In the genomic region with DNA sequence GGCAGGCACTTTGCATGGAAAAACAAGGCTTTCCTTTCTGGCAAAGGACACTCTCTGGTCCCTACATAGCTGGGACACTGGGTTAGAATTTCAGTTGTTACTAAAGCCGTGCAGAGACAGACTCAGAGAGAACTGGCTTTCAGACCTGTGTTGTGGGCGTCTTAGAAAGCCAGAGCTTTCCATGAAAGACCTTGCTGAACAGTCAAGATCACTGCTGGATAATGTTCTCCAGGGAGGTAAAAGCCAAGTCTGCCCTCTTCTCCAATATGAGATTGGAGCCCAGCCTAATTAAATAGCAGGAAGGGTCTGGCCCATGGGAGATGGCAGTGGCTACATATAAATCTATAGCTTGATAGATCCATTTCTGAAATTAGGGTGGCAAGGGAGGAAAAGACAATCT, we compare ENCODE assay signal across 13 mouse cellular contexts. TPM values are rescaled to one million over a fixed set of nuclear protein-coding genes. Genes with fewer than 3 reads are reported as not detected.
A peak's percentile ranks its signal among the peaks of the same experiment; 100 is the strongest.
DNase-seq lines count a peak whose midpoint lies in the region; ATAC-seq and TF ChIP-seq lines count a peak whose summit lies in the region.
"Had no signal": no experiment of that assay in that cellular context is flagged by ENCODE, and none has a peak within 500 bp of the region (broad histone marks: within the 10 kb centered on the region; RNA-seq: fewer than 3 reads in every experiment).

No protein-coding gene starts in this region.

- peaks cover 4 to 8% of the 10 kb centered on the region in 2 experiments for H3K4me1 ChIP-seq in ES-E14 (ENCODE audit: control insufficient read depth in 2 of 2, insufficient read depth in 2 of 2, low read length in 2 of 2, poor library complexity in 1 of 2)
- H3K4me1 ChIP-seq in forebrain, embryonic 10.5 days, result peaks cover 51% of the 10 kb centered on the region
- peaks cover 29% of the 10 kb centered on the region for H3K4me1 ChIP-seq in hindbrain, embryonic 13.5 days (replicated peaks)
- H3K4me1 ChIP-seq in midbrain, embryonic 16.5 days (ENCODE audit: control insufficient read depth, insufficient read depth, low read length), result peaks cover 13% of the 10 kb centered on the region

- H3K36me3 ChIP-seq in ES-E14 (ENCODE audit: control insufficient read depth, insufficient read depth, low read length, poor library complexity, severe bottlenecking), result peaks cover 8% of the 10 kb centered on the region; the same call in 1 of the 2 replicates
- no peaks in the 10 kb centered on the region for H3K36me3 ChIP-seq in forebrain, embryonic 10.5 days (replicated peaks)
- peaks cover 36% of the 10 kb centered on the region for H3K36me3 ChIP-seq in hindbrain, embryonic 13.5 days
- H3K36me3 ChIP-seq in midbrain, embryonic 16.5 days (ENCODE audit: control insufficient read depth, insufficient read depth, low read length), result peaks cover 20% of the 10 kb centered on the region
- H3K36me3 ChIP-seq: heart, embryonic 13.5 days had no signal

- H3K9ac ChIP-seq in ES-E14 (ENCODE audit: insufficient read depth, low read depth, low read length, poor library complexity, severe bottlenecking), result no peak overlapping the region
- H3K9ac ChIP-seq in hindbrain, embryonic 13.5 days, result peak overlapping the region; percentile 89
- H3K9ac ChIP-seq in midbrain, embryonic 16.5 days (ENCODE audit: low read depth, low read length), result peak overlapping the region; percentile 75
- H3K9ac ChIP-seq: heart, embryonic 13.5 days; lung, embryonic 14.5 days had no signal

- peaks cover 52% of the 10 kb centered on the region for H3K27me3 ChIP-seq in forebrain, embryonic 10.5 days (ENCODE audit: poor library complexity, severe bottlenecking)
- peaks cover 20% of the 10 kb centered on the region for H3K27me3 ChIP-seq in hindbrain, embryonic 13.5 days
- H3K27me3 ChIP-seq in midbrain, embryonic 16.5 days (ENCODE audit: control insufficient read depth, insufficient read depth, low read depth, low read length), result no peaks in the 10 kb centered on the region

- 31% methylated on average over 2 of the region's 2 CpGs for WGBS in forebrain, embryonic 10.5 days
- WGBS in hindbrain, embryonic 13.5 days, result 8% methylated on average over 2 of the region's 2 CpGs
- 13% methylated on average over 2 of the region's 2 CpGs for WGBS in midbrain, embryonic 16.5 days

- no peaks in the 10 kb centered on the region for H3K9me3 ChIP-seq in ES-E14 (ENCODE audit: control insufficient read depth, insufficient read depth, low read depth, low read length)
- no peaks in the 10 kb centered on the region for H3K9me3 ChIP-seq in forebrain, embryonic 10.5 days
- H3K9me3 ChIP-seq in hindbrain, embryonic 13.5 days, result no peaks in the 10 kb centered on the region
- no peaks in the 10 kb centered on the region for H3K9me3 ChIP-seq in midbrain, embryonic 16.5 days (replicated peaks; ENCODE audit: control insufficient read depth, low read length, poor library complexity, severe bottlenecking)
- H3K9me3 ChIP-seq: heart, embryonic 13.5 days had no signal

- peak overlapping the region; percentile 82 for H3K4me2 ChIP-seq in hindbrain, embryonic 13.5 days
- peak overlapping the region; percentile 82 for H3K4me2 ChIP-seq in midbrain, embryonic 16.5 days (ENCODE audit: low read length)
- H3K4me2 ChIP-seq: heart, embryonic 13.5 days; lung, embryonic 14.5 days had no signal

- H3K4me3 ChIP-seq in ES-E14 (ENCODE audit: insufficient read depth in 1 of 2, low read depth in 1 of 2, low read length in 2 of 2, poor library complexity in 1 of 2, severe bottlenecking in 1 of 2), result peak overlapping the region in 1 of 2 experiments; percentile 31; a peak in 2 of 4 replicates
- peak overlapping the region; percentile 57; the same call in 1 of the 2 replicates for H3K4me3 ChIP-seq in forebrain, embryonic 10.5 days
- peak overlapping the region; percentile 91 for H3K4me3 ChIP-seq in hindbrain, embryonic 13.5 days
- peak overlapping the region; percentile 45 for H3K4me3 ChIP-seq in midbrain, embryonic 16.5 days (ENCODE audit: low read depth, low read length)
- H3K4me3 ChIP-seq: heart, embryonic 13.5 days had no signal

- in situ Hi-C loops in ES-E14 (cut with MboI; ENCODE audit: low sequenced_read_pairs in 2 of 2, unreplicated experiment in 2 of 2), result no loop called here

- H3K27ac ChIP-seq in ES-E14 (ENCODE audit: insufficient read depth, low read depth, low read length, poor library complexity, severe bottlenecking), result peak overlapping the region; percentile 84; the same call in 1 of the 2 replicates
- H3K27ac ChIP-seq in forebrain, embryonic 10.5 days, result no peak overlapping the region; the same call in 1 of the 2 replicates
- H3K27ac ChIP-seq in hindbrain, embryonic 13.5 days, result peak overlapping the region; percentile 94
- H3K27ac ChIP-seq in midbrain, embryonic 16.5 days (ENCODE audit: low read length), result peak overlapping the region; percentile 86
- H3K27ac ChIP-seq: heart, embryonic 13.5 days had no signal

- ATAC-seq in hindbrain, embryonic 13.5 days (ENCODE audit: low FRiP score), result no peak
- no peak for ATAC-seq in midbrain, embryonic 16.5 days
- no peak for ATAC-seq in megakaryocyte progenitor cell, adult 5-6 weeks (replicated peaks; ENCODE audit: poor library complexity)

- DNase-seq in ES-E14 (ENCODE audit: low read depth, low spot score), result no peak
- no peak for DNase-seq in forebrain, embryonic 10.5 days (ENCODE audit: extremely low spot score, low spot score)
- no peak for DNase-seq in urinary bladder, adult 2 months (ENCODE audit: low spot score)
- no peak for DNase-seq in frontal cortex, postnatal 36 days (ENCODE audit: low spot score in 2 of 2)
- DNase-seq: adrenal gland, adult 2 months; gastrocnemius, postnatal 25 days; kidney, postnatal 25 days; lung, embryonic 14.5 days; thymus, adult 2 months had no signal

TF ChIP-seq in ES-E14, 5 proteins besides CTCF, POLR2A, EP300 and RAD21:
- no peak for TF ChIP-seq MAFK (IDR thresholded peaks at IDR 0.05; ENCODE audit: insufficient read depth, low read depth, low read length)
- no peak for TF ChIP-seq ZNF384 (IDR thresholded peaks at IDR 0.05; ENCODE audit: low read depth, low read length)
- no peak for TF ChIP-seq HCFC1 (IDR thresholded peaks at IDR 0.05; ENCODE audit: borderline replicate concordance, insufficient read depth, low read length)
- TF ChIP-seq ZC3H11A (IDR thresholded peaks at IDR 0.05; ENCODE audit: borderline replicate concordance, low read depth, low read length), result no peak

RNA-seq across cellular contexts. Expression of gene Nt5c2, which starts 3.4 kb away (rescaled TPM):
- 26.9 and 27.0 TPM in 2 replicates for total RNA-seq in ES-E14 (2012; rRNA removed)
- 70.5 and 71.1 TPM in 2 replicates for polyA plus RNA-seq in forebrain, embryonic 10.5 days (2016; fragmentation: Nextera tagmentation; extraction: Ambion mirVana)
- 93.2 and 98.1 TPM in 2 replicates for polyA plus RNA-seq in hindbrain, embryonic 13.5 days (2015; fragmentation: Nextera tagmentation; extraction: Ambion mirVana)
- 85.7 and 93.4 TPM in 2 replicates for polyA plus RNA-seq in midbrain, embryonic 16.5 days (2015; fragmentation: Nextera tagmentation; extraction: Ambion mirVana)
- polyA plus RNA-seq in urinary bladder, adult 2 months (2012; rRNA removed), result 34.1 and 36.3 TPM in 2 replicates
- 52.5 and 59.4 TPM in 2 replicates for total RNA-seq in megakaryocyte progenitor cell, adult 5-6 weeks (2015)
- 79.3 and 80.0 TPM in 2 replicates for total RNA-seq in megakaryocyte progenitor cell, adult 5-6 weeks (2017)

RNA-seq across cellular contexts. Expression of gene Ina, which starts 3.8 kb away (rescaled TPM):
- total RNA-seq in ES-E14 (2012; rRNA removed), result 9.8 and 18.4 TPM in 2 replicates
- polyA plus RNA-seq in forebrain, embryonic 10.5 days (2016; fragmentation: Nextera tagmentation; extraction: Ambion mirVana), result 9.1 and 15.8 TPM in 2 replicates
- 684 and 706 TPM in 2 replicates for polyA plus RNA-seq in hindbrain, embryonic 13.5 days (2015; fragmentation: Nextera tagmentation; extraction: Ambion mirVana)
- polyA plus RNA-seq in midbrain, embryonic 16.5 days (2015; fragmentation: Nextera tagmentation; extraction: Ambion mirVana), result 424 and 528 TPM in 2 replicates
- 0.03 and 0.10 TPM in 2 replicates for polyA plus RNA-seq in urinary bladder, adult 2 months (2012; rRNA removed)
- total RNA-seq in megakaryocyte progenitor cell, adult 5-6 weeks (2015), result 0.22 TPM in 1 of 2 replicates, not detected in the other
- not detected in 2 replicates for total RNA-seq in megakaryocyte progenitor cell, adult 5-6 weeks (2017)
- total RNA-seq: gastrocnemius, postnatal 25 days had no signal

RNA-seq across cellular contexts. Expression of gene Pcgf6, which starts 32.4 kb away (rescaled TPM):
- total RNA-seq in ES-E14 (2012; rRNA removed), result 34.0 and 40.2 TPM in 2 replicates
- 35.6 and 36.7 TPM in 2 replicates for polyA plus RNA-seq in forebrain, embryonic 10.5 days (2016; fragmentation: Nextera tagmentation; extraction: Ambion mirVana)
- 31.1 and 31.2 TPM in 2 replicates for polyA plus RNA-seq in hindbrain, embryonic 13.5 days (2015; fragmentation: Nextera tagmentation; extraction: Ambion mirVana)
- 33.9 and 35.1 TPM in 2 replicates for polyA plus RNA-seq in midbrain, embryonic 16.5 days (2015; fragmentation: Nextera tagmentation; extraction: Ambion mirVana)
- 25.4 and 34.1 TPM in 2 replicates for polyA plus RNA-seq in urinary bladder, adult 2 months (2012; rRNA removed)
- total RNA-seq in megakaryocyte progenitor cell, adult 5-6 weeks (2015), result 22.8 and 29.0 TPM in 2 replicates
- 9.1 and 14.2 TPM in 2 replicates for total RNA-seq in megakaryocyte progenitor cell, adult 5-6 weeks (2017)

RNA-seq across cellular contexts. Expression of gene Taf5, which starts 49.2 kb away (rescaled TPM):
- total RNA-seq in ES-E14 (2012; rRNA removed), result 17.1 and 19.2 TPM in 2 replicates
- 7.4 and 7.5 TPM in 2 replicates for polyA plus RNA-seq in forebrain, embryonic 10.5 days (2016; fragmentation: Nextera tagmentation; extraction: Ambion mirVana)
- 6.0 and 6.9 TPM in 2 replicates for polyA plus RNA-seq in hindbrain, embryonic 13.5 days (2015; fragmentation: Nextera tagmentation; extraction: Ambion mirVana)
- polyA plus RNA-seq in midbrain, embryonic 16.5 days (2015; fragmentation: Nextera tagmentation; extraction: Ambion mirVana), result 4.7 and 5.1 TPM in 2 replicates
- polyA plus RNA-seq in urinary bladder, adult 2 months (2012; rRNA removed), result 2.9 and 3.1 TPM in 2 replicates
- 17.0 and 18.7 TPM in 2 replicates for total RNA-seq in megakaryocyte progenitor cell, adult 5-6 weeks (2015)
- total RNA-seq in megakaryocyte progenitor cell, adult 5-6 weeks (2017), result 20.6 and 25.7 TPM in 2 replicates

Comparison
In these comparisons a context has a peak if more than half of its experiments do, and no peak if none do; other contexts are left out.
1. RNA of gene Ina, which starts 3.8 kb away (polyA plus RNA-seq): 684 to 706 TPM in hindbrain, embryonic 13.5 days and 424 to 528 TPM in midbrain, embryonic 16.5 days; 9.1 to 15.8 TPM in forebrain, embryonic 10.5 days and 0.03 to 0.10 TPM in urinary bladder, adult 2 months; every median in the first group is over 10 times any median in the second.